ENCODE assay signal across 1 mouse cellular context in genomic region chr6:51330069-51330706, GRCm38 (mm10).
TF ChIP-seq lines count a peak whose summit lies in the region.

No protein-coding gene starts in this region.

TF ChIP-seq in CH12.LX, 34 proteins besides CTCF, POLR2A, EP300 and RAD21 (continued from another document):
- no peak; the same call in 1 of the 2 replicates for TF ChIP-seq ZMIZ1 (IDR thresholded peaks at IDR 0.05; ENCODE audit: low read depth, low read length)
- no peak for TF ChIP-seq USF1 (IDR thresholded peaks at IDR 0.05; ENCODE audit: low read depth, low read length)
- TF ChIP-seq SMC3 (IDR thresholded peaks at IDR 0.05; ENCODE audit: low read depth, low read length) = peak; percentile 13; the same call in 1 of the 2 replicates
- TF ChIP-seq PAX5 (IDR thresholded peaks at IDR 0.05; ENCODE audit: low read length) = no peak
